Mouse (Mus musculus): ENCODE measurements around the gene Gm9903. TPM values are rescaled to one million over a fixed set of nuclear protein-coding genes. Genes with fewer than 3 reads are reported as not detected.

Gene Gm9903
- polyA plus RNA-seq, 1 experiment from 2014 or later, result 0.74 TPM

GRCm38 (mm10) chr5:33614391-33614790 lies 15.3 kb upstream of the Gm9903 start:
- Histone ChIP-seq H3K9ac (no peak overlapping the region), H3K9me3 (replicated peaks) (no peaks in the 10 kb centered on the region), H3K27ac (no peak overlapping the region), H3K36me3 (peaks cover 21% of the 10 kb centered on the region), H3K4me2 (no peak overlapping the region), H3K27me3 (no peaks in the 10 kb centered on the region), H3K4me1 (replicated peaks) (0 out of 2 replicates have a peak, but pooled peaks cover 3% of the 10 kb centered on the region), H3K4me3 (no peak overlapping the region)
- ATAC-seq (replicated peaks; ENCODE audit: insufficient number of reproducible peaks, insufficient read depth, low FRiP score, low read depth), result no peak
- 82% methylated on average over 6 of the region's 6 CpGs for WGBS

- Histone ChIP-seq H3K4me1 (replicated peaks) (peaks cover under 1% of the 10 kb centered on the region), H3K4me2 (no peak overlapping the region), H3K4me3 (no peak overlapping the region), H3K36me3 (no peaks in the 10 kb centered on the region), H3K9ac (no peak overlapping the region), H3K27me3 (no peaks in the 10 kb centered on the region), H3K9me3 (replicated peaks) (no peaks in the 10 kb centered on the region), H3K27ac (no peak overlapping the region)
- ATAC-seq (replicated peaks; ENCODE audit: insufficient number of reproducible peaks, insufficient read depth, low FRiP score, low read depth), result no peak
- WGBS, result 84% methylated on average over 2 of the region's 2 CpGs
These were observed 7.1 kb upstream of the Gm9903 start for GRCm38 (mm10) chr5:33622671-33623070.

GRCm38 (mm10) chr5:33623766-33624165 lies 6.0 kb upstream of the Gm9903 start:
- no peak overlapping the region for H3K4me2 ChIP-seq
- ATAC-seq (replicated peaks; ENCODE audit: insufficient number of reproducible peaks, insufficient read depth, low FRiP score, low read depth), result no peak
- no peak overlapping the region for H3K9ac ChIP-seq
- no peaks in the 10 kb centered on the region for H3K36me3 ChIP-seq
- 73% methylated on average over 3 of the region's 3 CpGs for WGBS
- H3K27ac ChIP-seq, result no peak overlapping the region
- peaks cover 8% of the 10 kb centered on the region for H3K4me1 ChIP-seq (replicated peaks)
- no peak overlapping the region for H3K4me3 ChIP-seq
- no peaks in the 10 kb centered on the region for H3K27me3 ChIP-seq
- no peaks in the 10 kb centered on the region for H3K9me3 ChIP-seq (replicated peaks)

- Histone ChIP-seq H3K4me3 (peak overlapping the region; percentile 96), H3K4me1 (replicated peaks) (peaks cover 17% of the 10 kb centered on the region), H3K4me2 (peak overlapping the region; percentile 91), H3K36me3 (no peaks in the 10 kb centered on the region), H3K9me3 (replicated peaks) (no peaks in the 10 kb centered on the region), H3K27ac (peak overlapping the region; percentile 96; the same call in 1 of the 2 replicates), H3K27me3 (no peaks in the 10 kb centered on the region), H3K9ac (peak overlapping the region; percentile 91; the same call in 1 of the 2 replicates)
- WGBS, result 18% methylated on average over 4 of the region's 4 CpGs
- no peak for ATAC-seq (replicated peaks; ENCODE audit: insufficient number of reproducible peaks, insufficient read depth, low FRiP score, low read depth)
These were observed 1.8 kb upstream of the Gm9903 start for GRCm38 (mm10) chr5:33627968-33628367.

- Histone ChIP-seq H3K4me1 (replicated peaks) (peaks cover 17% of the 10 kb centered on the region), H3K27me3 (no peaks in the 10 kb centered on the region), H3K4me2 (peak overlapping the region; percentile 91), H3K27ac (peak overlapping the region; percentile 96), H3K36me3 (no peaks in the 10 kb centered on the region), H3K9me3 (replicated peaks) (no peaks in the 10 kb centered on the region), H3K4me3 (peak overlapping the region; percentile 96), H3K9ac (peak overlapping the region; percentile 91)
- WGBS, result under 1% methylated on average over 24 of the region's 24 CpGs
- ATAC-seq (replicated peaks; ENCODE audit: insufficient number of reproducible peaks, insufficient read depth, low FRiP score, low read depth), result 0 out of 2 replicates have a peak, but pooled peaks have one; percentile 4
These were observed 865 bp upstream of the Gm9903 start for GRCm38 (mm10) chr5:33628820-33629300.

- Histone ChIP-seq H3K27me3 (no peaks in the 10 kb centered on the region), H3K4me2 (peak overlapping the region; percentile 91), H3K4me1 (replicated peaks) (peaks cover 17% of the 10 kb centered on the region), H3K9me3 (replicated peaks) (no peaks in the 10 kb centered on the region), H3K36me3 (no peaks in the 10 kb centered on the region; the same call in 1 of the 2 replicates), H3K27ac (peak overlapping the region; percentile 82), H3K4me3 (peak overlapping the region; percentile 96), H3K9ac (peak overlapping the region; percentile 56)
- WGBS, result 2% methylated on average over 9 of the region's 9 CpGs
- no peak for ATAC-seq (replicated peaks; ENCODE audit: insufficient number of reproducible peaks, insufficient read depth, low FRiP score, low read depth)
These were observed 336 bp downstream of the Gm9903 start for GRCm38 (mm10) chr5:33630061-33630460.

- peak overlapping the region; percentile 91 for H3K4me2 ChIP-seq
- ATAC-seq (replicated peaks; ENCODE audit: insufficient number of reproducible peaks, insufficient read depth, low FRiP score, low read depth), result no peak
- 51% methylated on average over 4 of the region's 4 CpGs for WGBS
These were observed 890 bp downstream of the Gm9903 start for GRCm38 (mm10) chr5:33630615-33631014.

GRCm38 (mm10) chr5:33632526-33632925 lies 2.8 kb downstream of the Gm9903 start:
- H3K36me3 ChIP-seq, result peaks cover 4% of the 10 kb centered on the region; the same call in 1 of the 2 replicates
- no peaks in the 10 kb centered on the region for H3K27me3 ChIP-seq
- 73% methylated on average over 1 of the region's 1 CpGs for WGBS
- ATAC-seq (replicated peaks; ENCODE audit: insufficient number of reproducible peaks, insufficient read depth, low FRiP score, low read depth), result no peak
- H3K4me1 ChIP-seq (replicated peaks), result peaks cover 17% of the 10 kb centered on the region
- H3K9ac ChIP-seq, result no peak overlapping the region
- no peak overlapping the region for H3K27ac ChIP-seq
- no peak overlapping the region for H3K4me2 ChIP-seq
- H3K4me3 ChIP-seq, result no peak overlapping the region
- no peaks in the 10 kb centered on the region for H3K9me3 ChIP-seq (replicated peaks)

More at GRCm38 (mm10) chr5:33630615-33631014, 890 bp downstream of the Gm9903 start:
- Histone ChIP-seq H3K27me3 (no peaks in the 10 kb centered on the region), H3K4me1 (replicated peaks) (peaks cover 17% of the 10 kb centered on the region), H3K36me3 (no peaks in the 10 kb centered on the region; the same call in 1 of the 2 replicates), H3K9me3 (replicated peaks) (no peaks in the 10 kb centered on the region), H3K9ac (peak overlapping the region; percentile 56), H3K27ac (peak overlapping the region; percentile 82; the same call in 1 of the 2 replicates), H3K4me3 (peak overlapping the region; percentile 96)

- peaks cover 20% of the 10 kb centered on the region; the same call in 1 of the 2 replicates for H3K36me3 ChIP-seq
- H3K4me2 ChIP-seq, result no peak overlapping the region
- peaks cover 9% of the 10 kb centered on the region for H3K4me1 ChIP-seq (replicated peaks)
- WGBS, result 76% methylated on average over 3 of the region's 3 CpGs
- no peaks in the 10 kb centered on the region for H3K9me3 ChIP-seq (replicated peaks)
- no peak overlapping the region for H3K9ac ChIP-seq
- ATAC-seq (replicated peaks; ENCODE audit: insufficient number of reproducible peaks, insufficient read depth, low FRiP score, low read depth), result no peak
- no peaks in the 10 kb centered on the region for H3K27me3 ChIP-seq
- H3K27ac ChIP-seq, result no peak overlapping the region
- no peak overlapping the region for H3K4me3 ChIP-seq
These were observed 5.6 kb downstream of the Gm9903 start for GRCm38 (mm10) chr5:33635361-33635760.

GRCm38 (mm10) chr5:33637606-33638350 lies 8.1 kb downstream of the Gm9903 start:
- ATAC-seq (replicated peaks; ENCODE audit: insufficient number of reproducible peaks, insufficient read depth, low FRiP score, low read depth), result no peak

GRCm38 (mm10) chr5:33638826-33639225 lies 9.1 kb downstream of the Gm9903 start:
- Histone ChIP-seq H3K4me3 (no peak overlapping the region), H3K27me3 (no peaks in the 10 kb centered on the region), H3K36me3 (peaks cover 55% of the 10 kb centered on the region), H3K4me2 (no peak overlapping the region), H3K9ac (no peak overlapping the region), H3K4me1 (replicated peaks) (0 out of 2 replicates have a peak, but pooled peaks cover 5% of the 10 kb centered on the region), H3K9me3 (replicated peaks) (no peaks in the 10 kb centered on the region), H3K27ac (no peak overlapping the region)
- 52% methylated on average over 4 of the region's 4 CpGs for WGBS
- no peak for ATAC-seq (replicated peaks; ENCODE audit: insufficient number of reproducible peaks, insufficient read depth, low FRiP score, low read depth)

More at GRCm38 (mm10) chr5:33637606-33638350, 8.1 kb downstream of the Gm9903 start:
- H3K9me3 ChIP-seq (replicated peaks), result no peaks in the 10 kb centered on the region
- 0 out of 2 replicates have a peak, but pooled peaks cover 5% of the 10 kb centered on the region for H3K4me1 ChIP-seq (replicated peaks)
- 77% methylated on average over 3 of the region's 3 CpGs for WGBS
- H3K36me3 ChIP-seq, result peaks cover 44% of the 10 kb centered on the region
- H3K9ac ChIP-seq, result no peak overlapping the region
- no peak overlapping the region for H3K4me3 ChIP-seq
- no peak overlapping the region for H3K4me2 ChIP-seq
- H3K27me3 ChIP-seq, result no peaks in the 10 kb centered on the region
- no peak overlapping the region for H3K27ac ChIP-seq
